Mouse (Mus musculus) right cerebral cortex, postnatal 36 days (tissue): ENCODE data around the gene Klf13.

Experiments used
- DNase-seq, 2 experiments: peaks; one replicate each; pipeline ENCODE4 v3.0.0; 2022; ENCODE audit warnings: low spot score in 2 of 2, mixed read lengths in 1 of 2

Gene Klf13

DNA sequence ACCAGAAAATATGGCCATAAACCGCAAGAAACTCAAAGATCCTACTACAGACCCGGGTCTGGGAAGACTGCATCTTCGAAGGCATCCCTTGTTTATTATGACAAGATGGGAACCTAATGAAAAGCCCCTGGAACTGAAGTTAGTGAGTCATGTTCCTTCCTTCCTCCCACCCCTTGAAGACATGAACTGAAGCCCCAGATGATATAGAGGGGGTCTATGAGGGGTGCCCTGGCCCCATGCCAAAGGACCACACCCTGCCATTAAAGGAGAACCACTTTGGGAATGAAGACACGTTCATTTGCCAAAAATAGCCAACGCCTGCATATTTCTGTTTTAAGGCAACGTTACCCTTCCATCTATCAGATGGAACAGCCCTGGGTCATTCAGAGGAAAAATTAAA, 50.0 kb downstream of the Klf13 start:
- DNase-seq = no peak

- no peak for DNase-seq
Measured at GRCm38 (mm10) chr7:63887602-63888123, 51.1 kb downstream of the Klf13 start.

DNA sequence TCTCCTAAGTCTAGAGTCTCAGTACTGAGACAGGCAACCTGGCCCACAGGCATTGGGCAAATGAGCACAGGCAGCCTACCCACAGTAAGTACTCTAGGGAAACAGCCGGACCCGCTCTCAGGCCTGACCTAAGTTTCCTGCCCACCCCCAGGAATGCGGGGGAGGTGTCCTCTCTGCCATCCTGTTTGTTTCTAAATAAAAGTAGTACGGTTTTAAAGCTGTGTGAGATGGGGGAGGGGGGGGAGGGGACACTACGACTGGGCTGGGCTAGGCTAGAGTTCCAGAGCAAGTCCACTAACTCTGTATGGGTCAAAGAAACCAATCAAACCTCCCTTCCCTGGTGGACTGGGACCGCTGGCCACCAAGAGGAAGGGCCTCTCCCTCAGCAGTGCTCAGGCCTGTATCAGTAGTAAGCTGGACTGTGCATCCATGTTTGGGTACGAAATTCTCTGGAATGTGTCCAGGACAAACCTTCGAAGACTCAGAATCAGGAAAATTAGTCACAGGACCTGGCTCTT, 51.6 kb downstream of the Klf13 start:
- DNase-seq = no peak

- DNase-seq = no peak
Measured at GRCm38 (mm10) chr7:63885025-63885424, 53.7 kb downstream of the Klf13 start.

DNA sequence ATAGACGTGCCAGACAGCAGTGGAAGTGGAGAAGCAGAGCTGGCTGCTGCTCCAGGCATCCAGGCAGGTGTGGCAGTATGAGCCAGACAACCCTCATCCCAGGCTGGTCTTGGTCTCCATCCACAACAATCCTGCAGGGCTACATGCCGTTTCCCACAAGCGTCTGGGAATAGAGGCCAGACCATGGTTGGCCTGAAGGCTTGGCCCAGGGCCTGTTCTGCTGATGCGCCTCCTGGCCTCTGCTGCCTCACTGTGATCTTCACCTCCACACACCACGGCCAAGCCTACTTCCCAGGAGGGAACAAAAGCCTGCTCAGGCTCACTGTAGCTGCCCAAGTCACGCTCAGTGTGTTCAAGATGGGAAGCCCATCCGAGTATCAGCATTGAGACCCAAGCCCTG, 56.0 kb downstream of the Klf13 start:
- DNase-seq = no peak

DNA sequence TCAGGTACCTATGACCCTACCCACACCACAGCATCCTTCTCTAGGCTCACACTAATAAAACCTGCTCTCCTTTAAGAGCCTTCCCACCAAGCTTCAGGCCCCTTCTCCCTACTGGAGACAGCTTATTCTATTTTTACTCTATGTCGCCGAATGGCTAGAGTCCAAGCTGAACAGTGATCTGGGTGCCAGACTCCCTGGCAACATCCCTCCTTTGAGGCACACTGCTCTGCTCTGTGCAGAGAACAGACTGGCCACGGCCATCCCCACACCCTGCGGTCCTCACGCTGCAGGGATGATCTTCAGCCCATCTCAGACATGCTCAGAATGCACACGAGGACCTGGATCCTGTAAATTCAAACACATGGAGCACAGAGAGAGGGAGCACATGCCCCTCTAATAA, 59.1 kb downstream of the Klf13 start:
- DNase-seq = no peak

DNA sequence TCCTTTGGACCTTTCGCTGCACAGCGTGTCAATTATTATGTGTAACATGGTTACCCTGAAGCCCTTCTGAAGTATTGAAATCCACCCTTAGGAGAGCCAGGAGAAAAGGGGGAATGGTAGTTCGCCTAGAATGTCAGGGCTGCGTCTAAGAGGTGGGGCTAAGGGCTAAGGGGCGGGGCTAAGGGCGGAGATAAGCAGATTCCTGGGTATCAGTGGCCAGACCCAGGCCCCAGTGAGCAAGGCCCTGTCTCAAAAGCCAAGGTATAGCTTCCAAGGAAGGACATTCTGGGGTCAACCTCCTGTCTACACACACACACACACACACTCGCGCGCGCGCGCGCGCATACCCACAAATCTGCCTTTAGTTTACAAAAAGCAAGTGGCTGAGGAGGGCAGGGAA, 61.1 kb downstream of the Klf13 start:
- no peak for DNase-seq

DNA sequence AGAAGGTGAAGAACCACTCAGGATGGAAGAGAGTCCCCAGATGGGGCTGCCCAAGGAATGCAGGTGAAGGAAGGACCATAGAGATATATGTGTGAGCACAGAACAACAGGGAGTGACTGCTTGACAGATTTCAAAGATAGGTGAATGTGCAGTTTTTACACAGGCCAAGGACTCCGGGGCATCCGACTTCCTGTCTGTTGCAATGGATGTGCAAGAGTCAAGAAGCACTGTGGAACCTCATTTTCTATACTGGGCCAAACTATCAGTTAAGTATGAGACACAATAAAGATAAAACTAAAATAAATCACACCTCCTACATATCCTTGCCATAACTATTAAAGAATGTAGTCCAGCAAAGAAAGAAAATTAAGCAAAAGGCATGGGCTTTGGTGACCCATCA, 62.1 kb downstream of the Klf13 start:
- no peak for DNase-seq

DNA sequence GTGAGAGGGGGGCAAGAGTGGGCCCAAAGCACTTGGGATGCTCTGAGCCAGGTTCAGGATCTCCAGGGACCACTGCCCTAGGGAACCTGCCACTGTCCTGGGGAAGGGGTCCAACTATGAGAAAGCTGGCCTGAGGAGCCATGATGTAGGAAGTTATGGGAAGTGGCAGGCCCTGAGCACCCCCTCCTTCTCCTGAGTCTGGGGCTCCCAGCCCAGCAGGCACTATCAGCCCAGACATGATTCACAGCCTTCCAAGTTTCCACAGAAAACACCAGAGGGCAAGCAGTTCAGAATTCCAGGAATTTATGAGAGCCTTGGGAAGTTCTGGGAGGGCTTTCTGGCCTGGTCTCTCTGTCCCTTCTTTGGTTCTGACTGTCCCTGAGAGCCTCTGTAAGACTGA, 63.0 kb downstream of the Klf13 start:
- no peak for DNase-seq

DNA sequence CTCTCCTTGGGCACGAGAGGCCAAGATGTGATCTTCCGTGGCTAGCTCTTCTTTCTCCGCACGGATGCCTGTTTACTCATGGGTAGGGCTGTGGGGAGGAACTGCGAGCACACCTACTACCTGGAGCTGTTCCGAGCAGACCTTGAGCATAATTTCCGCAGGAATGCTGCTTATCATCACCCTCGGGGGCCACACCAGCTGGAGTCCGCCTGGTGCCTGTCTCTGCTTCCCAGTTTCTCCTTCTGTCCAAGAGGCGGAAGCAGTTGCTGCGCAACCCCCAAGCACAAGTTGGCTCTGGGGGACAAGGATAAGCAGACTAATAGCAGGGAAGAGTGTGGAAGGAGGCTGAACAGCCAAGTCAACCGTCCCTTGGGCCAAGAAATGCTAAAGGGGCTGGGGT, 64.8 kb downstream of the Klf13 start:
- DNase-seq = no peak

GRCm38 (mm10) chr7:63871698-63872097, 67.0 kb downstream of the Klf13 start:
- no peak for DNase-seq

- DNase-seq = no peak
Measured at GRCm38 (mm10) chr7:63868356-63868918, 70.3 kb downstream of the Klf13 start.

GRCm38 (mm10) chr7:63865911-63866310, 72.8 kb downstream of the Klf13 start:
- DNase-seq = no peak

DNA sequence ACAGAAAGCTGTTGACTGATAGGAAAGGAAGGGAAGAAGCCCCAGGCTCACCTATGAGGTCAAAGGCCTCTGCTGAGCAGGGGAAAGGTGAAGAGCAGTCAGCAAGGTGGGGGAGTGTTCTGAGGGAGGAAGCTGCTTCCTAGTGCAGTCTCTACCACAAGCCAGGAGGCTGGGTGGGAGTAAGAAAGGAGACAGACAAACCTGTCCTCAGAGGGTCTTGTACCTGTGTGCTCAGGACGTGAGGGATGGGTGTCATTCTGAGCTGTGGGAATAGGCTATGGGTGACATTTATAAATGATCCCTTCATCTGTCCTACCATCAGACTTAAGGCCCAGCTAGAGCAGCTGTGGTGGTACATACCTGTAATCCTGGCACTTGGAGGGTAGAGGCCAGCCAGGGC, 75.7 kb downstream of the Klf13 start:
- DNase-seq = no peak

DNA sequence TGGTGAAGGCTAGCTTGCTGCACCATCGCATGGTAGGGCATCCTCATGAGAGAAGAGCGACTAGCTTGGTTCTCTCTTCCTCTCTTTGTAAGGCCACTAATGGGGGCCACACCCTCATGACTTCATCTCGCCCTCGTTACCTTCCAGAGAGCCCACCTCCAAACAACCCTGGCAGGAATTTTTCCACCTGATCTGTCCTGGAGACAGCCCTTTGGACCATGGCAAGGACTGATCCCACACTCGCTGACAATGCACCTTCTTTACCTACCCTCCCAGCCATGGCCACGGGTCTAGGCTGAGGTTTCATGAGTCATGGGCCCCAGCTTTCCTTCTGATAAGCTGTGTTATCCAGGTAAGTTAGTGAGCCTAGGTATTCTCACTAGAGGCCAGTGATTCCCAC, 77.6 kb downstream of the Klf13 start:
- no peak for DNase-seq

DNA sequence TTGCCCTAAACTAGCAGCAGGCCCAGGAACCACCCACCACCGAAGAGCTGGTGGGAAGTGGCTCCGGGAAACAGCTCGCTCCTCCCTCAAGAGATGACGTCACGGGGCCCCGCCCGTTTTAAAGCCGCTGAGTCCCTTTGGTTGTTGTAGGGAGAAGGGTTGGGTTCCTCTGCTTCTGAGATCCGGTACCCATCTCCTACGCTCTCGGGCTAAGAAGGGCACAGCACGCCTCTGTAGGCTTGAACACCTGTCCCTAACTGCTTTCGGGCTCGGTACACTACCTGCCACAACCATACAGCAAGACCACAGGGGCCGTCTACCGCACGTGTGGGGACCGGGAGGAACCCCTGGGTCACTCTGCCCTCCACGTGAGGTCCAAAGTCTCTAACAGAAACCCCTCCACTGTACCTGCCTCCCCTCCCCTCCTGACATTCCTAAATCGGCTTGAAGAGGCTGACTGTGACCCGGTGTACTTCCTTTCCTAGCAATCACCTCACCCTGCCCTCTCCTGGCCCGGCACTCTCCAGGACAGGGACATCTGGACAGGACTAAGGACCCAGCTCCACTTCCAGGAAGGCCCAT, 80.1 kb downstream of the Klf13 start:
- DNase-seq = peak; percentile 85 to 90

- DNase-seq = no peak
Measured at GRCm38 (mm10) chr7:63857771-63858417, 80.8 kb downstream of the Klf13 start.

DNA sequence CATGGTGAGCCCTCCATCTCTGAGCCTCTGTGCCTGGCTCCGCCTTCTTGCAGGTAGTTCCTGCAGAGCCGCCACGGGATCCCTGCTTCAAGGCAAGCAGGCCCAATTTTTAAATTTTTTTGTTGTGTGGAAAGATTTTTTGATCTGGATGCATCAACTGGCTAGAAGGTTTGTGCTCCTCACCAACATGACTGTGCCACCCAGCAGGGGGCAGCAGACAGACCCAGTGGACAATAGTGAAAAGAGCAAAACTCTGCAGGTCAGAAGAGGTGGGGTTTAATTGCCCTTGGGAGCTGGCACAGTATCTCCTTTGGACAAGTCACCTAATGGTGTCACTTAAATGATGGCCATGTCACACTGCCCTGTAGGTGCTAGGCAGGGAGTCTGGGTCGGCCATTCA, 83.4 kb downstream of the Klf13 start:
- peak; percentile 37 to 51 for DNase-seq

DNA sequence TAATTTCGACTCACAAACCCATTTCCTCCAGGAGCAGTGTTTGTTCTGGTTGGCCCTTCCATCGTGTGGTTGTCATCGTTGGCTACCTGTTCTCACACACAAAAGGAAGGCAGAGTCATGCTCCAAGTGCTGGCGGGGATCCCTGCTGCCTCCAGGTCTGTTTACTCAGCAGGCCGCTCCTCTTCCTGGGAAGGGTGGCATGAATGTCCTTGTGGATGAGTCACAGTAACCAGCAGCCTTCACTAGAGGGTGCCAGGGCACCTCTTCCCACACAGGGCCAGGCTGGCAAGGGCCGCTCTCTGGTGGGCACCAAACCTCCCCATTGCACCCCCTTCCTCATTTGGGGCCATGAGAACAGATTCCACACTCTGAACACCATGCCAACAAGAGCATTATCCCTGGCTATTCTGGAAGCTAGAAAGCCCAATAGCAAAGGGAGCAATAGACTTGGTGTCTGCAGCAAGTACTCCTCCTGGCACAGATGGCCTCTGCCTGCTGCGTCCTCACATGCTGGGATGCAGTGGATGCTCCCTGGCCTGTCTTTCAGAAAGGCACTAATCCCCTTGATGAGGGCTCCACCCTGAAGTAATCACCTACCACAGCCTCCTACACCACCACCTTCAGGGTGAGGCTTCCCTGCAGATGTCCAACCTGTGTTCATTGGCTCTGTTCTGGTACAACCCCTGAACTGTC, 86.7 kb downstream of the Klf13 start:
- peak in 1 of 2 experiments; percentile 27 for DNase-seq
